Mouse (Mus musculus) spleen, postnatal 36 days (tissue): Measurements from ENCODE around the gene Rgl3.
A peak's percentile ranks its signal among the peaks of the same experiment; 100 is the strongest.

Source experiments
- DNase-seq, 2 experiments: peaks; one replicate each; pipeline ENCODE4 v3.0.0; 2022; ENCODE audit warnings: low spot score in 2 of 2, mixed read lengths in 1 of 2

The Rgl3 gene

DNA sequence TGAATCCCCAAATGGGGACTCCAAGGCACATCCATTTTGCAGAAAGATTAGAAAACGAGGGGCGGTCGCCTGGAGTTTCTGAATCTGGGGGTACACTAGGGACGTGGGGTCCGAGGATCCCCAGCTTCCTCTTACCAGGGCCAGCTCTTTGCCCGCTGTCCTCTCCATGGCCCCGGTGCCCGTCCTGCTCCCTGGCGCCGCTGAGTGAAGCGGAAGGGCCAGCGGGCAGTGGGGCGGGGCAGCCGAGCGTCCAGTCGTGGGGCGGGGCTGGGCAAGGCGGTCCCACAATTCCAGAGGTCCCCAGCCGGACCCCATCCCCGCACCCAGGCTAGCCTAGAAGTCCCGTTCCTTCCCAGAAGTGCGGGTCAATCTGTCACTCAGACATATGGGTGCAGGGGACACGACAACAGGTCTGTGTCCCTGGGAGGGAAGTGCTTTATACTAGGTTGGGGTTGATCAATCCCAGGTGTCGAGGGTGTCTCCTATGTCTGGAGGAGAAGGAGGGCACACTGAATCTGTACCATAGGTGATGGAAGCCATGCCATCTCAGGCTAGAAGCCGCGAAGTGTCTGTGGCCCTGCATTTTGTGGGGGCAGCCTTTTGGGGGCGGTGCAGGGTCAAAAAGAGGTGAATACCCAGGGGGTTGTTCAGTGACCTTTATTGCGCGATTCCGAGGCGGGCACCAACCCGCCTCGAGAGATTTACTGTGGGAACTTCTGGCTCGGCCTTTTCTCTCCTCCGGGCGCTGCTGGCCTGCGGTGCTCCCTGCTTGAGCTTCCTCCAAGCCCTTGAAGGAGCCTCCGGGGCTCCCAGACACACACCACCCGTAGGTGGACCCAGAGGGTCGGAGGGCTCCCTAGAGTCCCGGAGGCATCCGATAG is at the start of gene Rgl3:
Gene Rgl3 (minus strand): TSS at position 217 of the 881 bp plus-strand sequence.
- DNase-seq: no peak

DNA sequence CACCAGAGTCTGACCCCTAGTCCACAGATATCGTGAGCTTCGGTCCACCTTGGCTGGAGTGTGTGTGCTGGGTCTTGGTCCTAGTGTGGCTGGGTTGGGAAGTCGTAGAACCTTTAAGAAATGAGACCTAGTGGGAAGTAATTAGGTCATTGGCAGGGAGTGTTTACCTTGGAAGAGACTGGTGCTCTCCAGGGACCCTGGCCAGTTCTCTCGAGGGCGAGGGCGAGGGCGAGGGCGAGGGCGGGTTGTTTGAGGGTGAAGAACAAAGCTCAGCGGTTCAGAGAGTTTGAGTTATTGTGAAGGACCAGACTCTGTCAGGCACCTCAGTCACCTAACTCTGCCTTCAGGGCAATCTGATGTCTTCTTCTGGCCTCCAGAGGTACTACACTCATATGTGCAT is 48.6 kb upstream of the Rgl3 start:
- no peak for DNase-seq

DNA sequence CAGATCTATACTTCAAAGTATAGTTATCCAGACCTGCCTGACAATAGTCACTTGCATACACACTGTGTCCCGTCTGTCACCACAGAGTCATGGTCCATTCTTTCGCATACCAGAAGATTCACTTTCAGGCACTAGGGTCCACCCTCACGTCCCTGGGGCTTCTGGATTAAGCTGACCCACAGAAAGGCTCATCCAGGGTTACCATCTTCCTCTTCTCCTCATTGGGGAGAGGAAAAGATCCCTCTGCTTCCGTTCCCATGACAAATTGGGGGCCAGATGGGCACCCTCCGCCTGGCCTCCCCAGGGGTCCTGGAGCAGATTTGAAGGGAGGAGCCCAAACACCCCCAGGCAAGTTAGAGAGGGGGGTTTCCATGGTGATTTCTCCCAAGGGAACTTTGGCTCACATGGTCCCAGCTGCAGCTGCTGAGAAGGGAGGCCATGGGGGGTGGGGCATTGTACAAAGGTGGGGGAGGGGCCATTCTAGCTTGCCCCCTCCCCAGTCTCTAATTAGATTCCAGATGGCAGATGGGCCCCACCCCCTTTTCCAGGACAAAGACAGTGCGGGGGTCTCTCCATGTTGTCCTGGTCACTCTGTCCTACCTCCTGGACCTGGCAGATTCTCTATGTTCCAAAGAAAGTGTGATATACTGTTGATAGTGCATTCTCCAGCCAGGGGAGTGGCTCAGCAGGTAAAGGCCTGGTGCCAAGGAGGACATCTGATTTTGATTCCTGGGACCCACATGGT is 46.2 kb upstream of the Rgl3 start:
- DNase-seq: no peak

DNA sequence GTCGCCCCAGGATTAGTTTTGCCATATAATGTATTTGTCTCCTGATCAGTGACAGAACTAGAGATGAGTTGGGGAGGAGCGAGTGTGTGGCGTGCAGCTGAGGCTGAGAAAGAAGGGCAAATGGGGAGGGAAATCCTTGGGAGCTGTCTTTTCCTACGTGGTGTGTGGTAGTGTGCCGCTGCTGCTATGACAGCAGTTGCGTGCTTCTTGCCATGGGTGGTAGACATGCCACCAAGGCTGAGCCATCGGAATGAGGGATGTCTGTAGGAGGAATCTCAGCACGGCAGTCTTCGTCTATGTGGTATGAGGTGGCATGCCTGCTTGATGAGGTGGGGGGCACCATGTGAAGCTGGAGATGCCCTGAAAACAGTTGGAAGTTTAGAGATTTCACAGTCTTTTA is 41.1 kb upstream of the Rgl3 start:
- DNase-seq: no peak

DNA sequence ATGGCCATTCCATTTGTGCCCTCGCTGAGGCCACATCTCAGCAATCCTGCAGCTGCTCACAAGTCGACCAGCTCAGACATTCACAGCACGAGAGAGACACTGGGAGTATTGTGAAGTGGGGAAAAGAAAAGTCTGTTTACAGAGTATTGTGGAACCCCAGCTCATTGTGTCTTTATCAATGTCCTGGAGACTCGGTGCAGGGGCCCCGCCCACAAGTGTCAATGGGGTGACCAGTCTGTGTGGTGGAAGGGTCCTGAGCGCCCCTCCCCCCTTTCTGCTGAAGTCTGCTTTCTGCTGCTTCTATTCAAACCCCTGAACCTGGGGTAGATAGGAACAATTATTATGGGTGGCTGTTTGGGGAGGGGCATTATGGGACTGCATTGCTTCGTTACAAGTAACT is 39.2 kb upstream of the Rgl3 start:
- no peak for DNase-seq

DNA sequence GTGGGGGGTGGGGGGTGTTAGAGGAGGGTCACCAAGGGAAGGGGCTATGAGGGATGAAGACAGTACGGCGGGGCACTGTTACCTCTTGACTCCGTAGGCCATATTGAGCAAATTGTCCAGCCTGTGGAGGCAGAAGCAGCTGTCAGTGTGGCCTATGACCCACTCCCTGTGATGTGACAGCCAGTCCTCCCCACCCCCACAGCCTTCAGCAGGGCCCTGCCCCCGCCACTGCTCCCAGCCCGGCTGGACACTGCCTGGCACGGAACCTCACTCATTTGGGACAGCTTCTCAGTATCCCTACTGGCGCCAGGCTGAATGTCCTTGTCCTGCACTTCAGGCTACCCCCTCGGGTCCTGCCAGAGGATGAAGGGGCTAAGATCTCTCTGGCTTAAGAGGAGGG is 35.3 kb upstream of the Rgl3 start:
- no peak for DNase-seq

DNA sequence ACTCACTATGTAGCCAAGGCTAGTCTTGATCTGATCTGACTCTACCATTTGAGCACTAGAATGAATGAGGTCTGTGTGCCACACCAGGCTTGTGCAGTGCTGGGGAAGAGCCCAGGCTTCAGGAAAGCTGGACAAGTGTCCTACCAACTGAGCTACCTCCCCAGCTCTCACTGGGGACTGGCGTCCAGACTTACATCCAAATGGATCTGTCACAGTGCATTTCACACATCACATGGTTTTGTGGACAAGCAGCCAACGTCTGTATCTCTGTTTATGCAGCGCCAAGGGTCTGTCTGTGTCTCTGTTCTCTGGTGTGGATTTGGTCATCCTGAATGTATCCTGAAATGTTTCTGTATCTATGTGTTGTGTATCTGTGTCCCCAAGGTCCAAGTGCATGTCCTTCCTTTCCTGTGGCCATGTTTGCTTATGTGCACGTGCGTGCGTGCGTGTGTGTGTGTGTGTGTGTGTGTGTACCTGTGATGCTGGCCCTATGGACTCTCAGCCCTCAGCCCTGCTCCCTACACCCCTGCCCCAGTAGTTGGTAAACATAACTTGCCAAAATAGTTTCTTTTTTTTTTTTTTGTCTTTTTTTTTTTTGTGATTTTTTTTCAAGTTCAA is 28.1 kb upstream of the Rgl3 start:
- DNase-seq: no peak

DNA sequence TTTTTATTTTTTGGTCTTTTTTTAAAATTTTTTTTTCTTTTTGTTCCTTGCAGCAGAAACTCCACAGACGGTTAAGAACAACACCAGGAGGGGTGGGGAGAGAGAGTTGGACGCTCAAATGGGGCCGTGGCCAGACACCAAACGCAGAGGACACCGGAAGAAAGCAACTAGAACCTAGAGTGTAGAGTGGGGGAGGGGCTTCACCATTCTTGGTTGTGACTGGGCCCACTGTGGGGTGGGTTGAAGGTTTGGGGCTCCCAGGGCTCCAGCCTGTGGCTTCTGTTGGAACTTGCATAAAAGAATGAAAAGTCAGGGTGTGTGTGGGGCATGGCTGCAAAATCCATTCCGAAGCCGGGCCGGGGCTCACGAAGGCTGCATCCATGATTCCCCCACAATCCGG is 27.0 kb upstream of the Rgl3 start:
- DNase-seq: no peak

DNA sequence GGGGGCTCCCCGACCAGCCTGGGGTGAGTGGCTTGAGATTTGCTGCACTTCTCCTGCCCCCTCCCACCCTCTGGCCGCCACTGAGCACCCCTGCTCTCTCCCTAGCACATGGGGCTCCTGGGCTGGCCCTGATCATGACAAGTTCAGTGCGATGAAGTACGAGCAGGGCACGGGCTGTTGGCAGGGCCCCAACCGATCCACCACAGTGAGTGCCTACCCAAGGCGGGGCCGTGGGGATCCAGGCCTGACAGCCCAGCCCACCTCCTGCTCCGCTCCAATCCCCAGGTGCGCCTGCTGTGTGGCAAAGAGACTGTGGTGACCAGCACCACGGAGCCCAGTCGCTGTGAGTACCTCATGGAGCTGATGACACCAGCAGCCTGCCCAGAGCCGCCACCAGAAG is 23.5 kb upstream of the Rgl3 start:
- DNase-seq: no peak

DNA sequence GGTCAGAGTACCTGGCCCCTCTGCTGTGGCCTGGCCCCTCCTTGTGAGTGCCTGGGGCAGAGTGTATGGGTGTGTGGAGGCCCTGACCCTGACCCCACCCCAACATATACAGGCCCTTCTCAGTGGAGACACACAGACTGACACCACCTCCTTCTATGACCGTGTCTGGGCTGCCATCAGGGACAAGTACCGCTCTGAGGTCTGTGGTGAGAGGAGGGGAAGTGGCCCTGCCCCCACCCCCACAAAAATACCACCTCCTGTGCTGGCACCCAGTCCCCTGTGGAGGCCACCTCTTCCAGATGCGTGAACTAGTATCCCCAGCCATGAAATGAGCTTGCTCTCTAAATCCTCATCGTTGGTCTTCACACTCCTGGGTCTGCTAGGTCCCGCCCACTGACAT is 21.8 kb upstream of the Rgl3 start:
- no peak for DNase-seq

DNA sequence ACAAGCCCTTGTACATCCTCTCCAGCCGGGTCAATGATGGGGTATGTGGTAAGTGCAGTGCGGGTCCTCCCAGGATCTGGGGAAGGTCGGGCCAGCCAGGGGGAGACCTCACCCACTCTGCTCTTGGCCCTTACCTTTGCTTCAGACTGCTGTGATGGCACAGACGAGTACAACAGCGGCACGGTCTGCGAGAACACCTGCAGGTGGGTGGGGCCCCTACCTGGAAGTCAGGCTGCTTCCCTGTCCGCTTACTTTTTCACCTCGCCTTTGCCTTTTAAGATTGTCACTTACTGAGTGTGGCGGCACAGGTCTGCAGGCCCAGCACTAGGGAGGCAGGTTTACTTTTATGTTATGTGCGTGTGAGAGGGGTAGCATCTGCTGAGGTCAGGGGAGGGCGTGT is 15.3 kb upstream of the Rgl3 start:
- no peak for DNase-seq

DNA sequence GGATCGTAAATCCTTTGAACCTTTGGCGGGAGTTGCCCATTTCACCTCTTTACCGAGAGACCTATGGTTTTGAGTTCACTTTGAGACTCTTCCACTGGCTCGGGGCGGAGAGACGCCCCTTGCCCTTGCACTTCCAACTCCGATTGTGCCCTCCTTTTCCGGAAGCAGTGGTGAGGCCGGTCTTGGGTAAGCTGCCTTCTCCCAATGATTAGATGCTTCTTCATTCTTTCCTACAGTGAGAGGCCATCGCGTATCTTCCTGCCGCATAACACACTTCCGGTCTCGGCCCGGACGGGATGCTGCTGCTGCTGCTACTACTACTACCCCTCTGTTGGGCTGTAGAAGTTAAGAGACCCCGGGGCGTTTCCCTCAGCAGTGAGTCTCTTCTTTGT is 13.9 kb upstream of the Rgl3 start:
- DNase-seq: peak; percentile 24 to 44

DNA sequence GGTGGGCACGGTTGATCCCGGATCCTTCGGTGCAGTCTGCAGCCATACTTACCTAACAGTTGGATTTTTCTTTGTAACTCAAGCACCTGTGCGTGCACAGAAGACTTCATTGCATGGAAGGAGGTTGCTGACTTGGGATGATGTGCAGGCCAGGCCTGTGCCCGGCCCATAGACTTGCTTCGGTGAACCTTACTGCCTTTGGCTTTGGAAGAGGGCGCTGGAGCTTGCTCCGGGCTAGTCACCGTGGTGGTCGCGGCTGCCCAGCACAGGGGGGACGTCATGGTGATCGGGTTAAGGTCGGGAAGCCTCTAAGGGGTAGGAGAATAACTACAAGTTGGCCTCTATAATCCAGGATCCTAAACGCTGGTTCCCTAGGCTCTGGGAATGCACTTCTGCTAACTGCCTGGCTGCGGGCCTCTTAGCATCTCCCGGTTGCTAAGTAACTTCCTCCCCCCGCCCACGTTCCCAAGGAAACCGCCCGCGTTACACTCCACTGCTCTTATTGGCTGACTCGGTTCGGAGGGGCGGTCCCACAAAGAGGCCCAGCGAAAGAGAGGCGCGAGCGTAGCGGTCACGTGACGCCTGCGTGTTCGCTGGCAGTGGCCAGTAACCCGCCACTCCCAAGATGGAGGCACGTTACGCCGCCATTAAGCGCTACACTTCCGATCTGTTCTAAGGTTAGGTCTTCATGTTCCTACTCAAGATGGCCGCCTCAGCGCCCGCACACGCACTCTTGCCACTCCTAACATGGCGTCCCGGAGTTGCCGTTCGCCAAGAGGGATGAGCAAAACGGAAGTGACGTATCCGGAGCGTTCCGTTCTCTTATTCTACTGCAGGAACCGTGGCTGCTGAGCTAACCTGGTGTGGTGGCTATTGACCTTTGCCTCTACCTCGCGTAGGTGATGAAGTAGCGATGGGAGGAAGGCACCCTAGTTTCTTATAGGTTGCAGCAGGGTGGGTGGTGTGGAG is 13.2 kb upstream of the Rgl3 start, which contains the start of the genes Ccdc151 and Prkcsh:
Gene Ccdc151 (minus strand): TSS at position 441 of the 969 bp plus-strand sequence.
Gene Prkcsh (plus strand): TSS at position 613 of the 969 bp plus-strand sequence.
- DNase-seq: peak; percentile 99 to 100

DNA sequence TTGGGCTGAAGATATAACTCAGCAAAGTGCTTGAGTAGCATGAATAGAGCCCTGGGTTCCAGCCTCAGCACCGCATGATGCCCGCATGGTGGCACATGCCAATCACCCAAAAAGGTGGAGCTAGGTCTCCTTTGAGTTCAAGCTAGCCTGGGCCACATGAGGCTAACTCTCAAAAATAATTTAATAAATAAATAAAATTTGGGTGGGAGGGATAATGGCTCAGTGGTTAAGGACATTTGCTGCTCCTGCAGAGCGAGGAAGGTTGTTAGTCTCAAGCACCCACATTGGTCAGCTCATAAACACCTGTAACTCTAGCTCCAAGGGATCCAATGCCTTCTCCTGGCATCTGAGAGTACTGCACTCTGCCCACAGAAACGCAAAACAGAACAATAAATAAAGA is 12.4 kb upstream of the Rgl3 start:
- DNase-seq: no peak

DNA sequence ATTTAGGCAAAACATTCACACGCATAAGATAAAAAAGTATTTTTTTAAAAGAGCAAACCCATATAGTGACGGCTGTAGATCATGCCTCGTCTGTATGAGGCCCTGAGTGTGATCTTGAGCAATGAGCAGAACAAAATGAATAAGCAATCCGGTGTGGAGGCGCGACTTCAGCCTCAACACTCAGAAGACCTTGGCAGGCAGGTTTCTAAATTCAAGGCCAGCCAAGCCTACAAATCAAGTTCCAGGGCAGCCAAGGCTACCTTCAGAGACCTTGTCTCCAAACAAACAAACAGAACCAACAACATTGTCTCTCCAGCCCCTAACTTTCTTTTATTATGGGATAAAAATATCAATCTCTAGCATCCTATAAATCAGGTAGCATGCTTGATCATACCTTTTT is 11.1 kb upstream of the Rgl3 start:
- DNase-seq: no peak

DNA sequence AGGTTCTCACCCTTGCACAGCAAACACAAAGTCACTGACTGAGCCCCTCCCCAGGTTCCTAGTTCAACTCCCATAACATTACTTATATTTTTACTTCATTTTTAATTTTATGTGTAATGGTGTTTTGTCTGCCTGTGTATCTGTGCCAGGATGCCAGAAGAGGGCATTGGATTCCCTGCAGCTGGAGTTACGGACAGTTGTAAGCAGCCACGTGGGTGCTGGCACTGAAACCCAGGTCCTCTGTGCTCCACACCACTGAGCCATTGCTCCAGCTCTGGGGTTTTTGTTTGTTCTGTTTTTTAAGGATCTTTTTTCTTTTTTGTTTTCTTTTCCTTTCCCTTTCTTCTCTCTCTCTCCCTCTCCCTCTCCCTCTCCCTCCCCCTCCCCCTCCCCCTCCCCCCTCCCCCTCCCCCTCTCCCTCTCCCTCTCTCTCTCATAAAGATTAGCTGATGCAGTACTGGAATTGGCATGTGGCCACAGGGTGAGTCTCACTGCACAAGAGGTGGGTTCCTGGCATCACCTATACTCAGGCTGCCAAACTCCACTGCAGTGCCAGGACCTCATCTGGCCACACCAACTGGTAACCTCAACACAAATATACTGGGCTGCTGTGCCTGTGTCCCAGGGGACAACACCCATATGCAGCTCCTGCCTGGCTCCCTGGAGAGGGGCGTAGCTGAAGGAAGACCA is 7.1 kb upstream of the Rgl3 start:
- DNase-seq: no peak

DNA sequence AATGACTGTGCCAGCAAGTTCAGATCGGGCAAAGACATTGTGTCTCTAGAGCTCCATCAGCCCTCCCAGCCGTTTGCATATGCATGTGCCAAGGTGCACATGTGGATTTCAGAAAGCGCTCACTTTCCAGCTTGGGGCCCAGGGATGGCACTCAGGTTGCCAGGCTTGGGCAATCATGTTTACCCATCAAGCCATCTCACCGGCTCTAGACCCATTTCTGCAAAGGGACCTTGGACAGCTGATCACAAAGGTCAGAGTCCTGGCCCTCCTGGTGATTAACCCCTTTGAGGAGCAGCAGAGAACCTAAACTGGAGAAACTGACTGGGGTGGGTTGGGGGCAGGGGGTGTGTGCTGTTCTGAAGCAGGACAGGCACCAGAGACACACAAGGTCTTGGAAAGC is 3.0 kb upstream of the Rgl3 start:
- no peak for DNase-seq

DNA sequence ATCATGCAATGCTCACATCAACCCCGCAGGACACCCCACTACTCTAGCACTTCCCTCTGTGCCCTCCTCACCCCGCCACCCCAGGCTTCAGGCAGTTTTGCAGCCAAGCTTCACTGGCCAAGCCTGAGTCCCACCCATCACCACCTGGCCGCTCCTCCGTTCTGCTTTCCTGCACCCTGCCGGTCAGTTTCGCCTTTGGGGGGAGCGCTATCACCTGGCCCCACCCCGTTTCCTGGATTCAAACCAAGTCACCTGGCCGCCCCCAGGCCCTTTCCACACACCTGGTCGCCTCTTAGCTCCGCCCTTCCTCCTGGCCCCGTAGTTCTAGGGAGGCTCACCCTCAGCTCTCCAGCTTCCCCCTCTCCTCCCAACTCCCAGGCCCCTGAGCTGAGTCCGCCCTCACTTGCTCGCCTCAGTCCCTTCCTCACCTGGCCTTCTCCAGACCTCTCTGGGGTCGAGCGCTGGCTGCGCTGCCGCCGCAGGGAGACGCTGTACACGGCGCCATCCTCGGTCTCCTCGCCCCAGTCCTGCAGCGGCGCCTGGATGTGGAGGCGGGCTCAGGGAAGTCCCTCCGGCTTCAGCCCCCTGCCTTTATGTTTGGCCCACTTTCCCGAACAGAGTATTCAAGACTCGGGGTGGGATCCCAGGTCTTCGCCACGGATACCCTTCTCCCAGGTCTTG is 685 bp downstream of the Rgl3 start:
- peak; percentile 23 to 24 for DNase-seq

DNA sequence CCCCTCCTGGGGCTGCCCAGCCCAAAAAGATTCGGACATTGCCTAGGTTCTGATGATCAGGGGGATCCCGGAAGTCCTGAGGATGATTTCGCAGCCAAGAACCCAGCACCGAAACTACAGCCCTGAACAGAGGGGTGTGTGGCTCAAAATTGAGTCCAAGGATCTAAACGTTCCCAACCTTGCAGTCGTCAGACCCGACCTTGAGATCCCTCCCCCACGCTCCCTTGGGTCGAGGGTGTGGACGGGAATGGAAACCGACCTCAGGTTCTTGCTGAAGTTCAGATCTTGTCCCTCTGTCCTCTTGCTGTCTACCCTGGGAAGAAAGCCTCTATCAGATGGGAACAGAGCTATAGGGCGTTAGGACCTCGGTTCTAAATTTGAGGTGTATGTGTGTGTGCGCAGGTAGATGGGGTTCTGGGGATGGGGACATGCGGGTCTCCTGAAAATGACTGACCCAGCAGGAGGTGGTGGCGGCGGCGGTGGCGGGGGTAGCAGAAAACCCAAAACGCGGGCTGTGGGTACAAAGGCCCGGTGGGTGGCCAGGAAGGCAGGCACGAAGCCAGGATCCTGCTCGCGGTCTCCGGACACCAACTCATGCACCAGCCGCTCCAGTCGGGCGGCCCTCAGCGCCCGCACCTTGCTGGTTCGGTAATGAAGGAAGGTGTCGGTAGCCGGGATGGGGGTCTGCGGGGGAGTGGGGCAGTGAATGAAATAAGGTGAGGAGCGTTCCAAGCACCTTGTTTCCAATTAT is 1.5 kb downstream of the Rgl3 start:
- no peak for DNase-seq
